Mouse (Mus musculus) embryo, embryonic 11.5 days (tissue): ENCODE results near the gene Abcb6.
A peak's percentile ranks its signal among the peaks of the same experiment; 100 is the strongest.

Experiments
- DNase-seq: peaks from one replicate; pipeline ENCODE4 v3.0.0-alpha.2; 2012; ENCODE audit warnings: low read depth, low spot score

The Abcb6 gene

GRCm38 (mm10) chr1:75145589-75145988, 34.6 kb downstream of the Abcb6 start:
- DNase-seq, result no peak

- DNase-seq, result peak; percentile 92
Observed at GRCm38 (mm10) chr1:75142301-75143261, 37.6 kb downstream of the Abcb6 start, which contains the start of the genes Cnppd1 and Retreg2. Gene Cnppd1 (minus strand): TSS chr1:75142711. Gene Retreg2 (plus strand): TSS chr1:75142778.

GRCm38 (mm10) chr1:75141486-75142190, 38.6 kb downstream of the Abcb6 start:
- DNase-seq, result no peak

- no peak for DNase-seq
Observed at GRCm38 (mm10) chr1:75140601-75141190, 39.5 kb downstream of the Abcb6 start.

GRCm38 (mm10) chr1:75138448-75138847, 41.7 kb downstream of the Abcb6 start:
- DNase-seq, result no peak

- no peak for DNase-seq
Observed at GRCm38 (mm10) chr1:75136730-75137129, 43.5 kb downstream of the Abcb6 start.

GRCm38 (mm10) chr1:75136293-75136692, 43.9 kb downstream of the Abcb6 start:
- DNase-seq, result no peak

GRCm38 (mm10) chr1:75133421-75134207, 46.6 kb downstream of the Abcb6 start, which contains the start of gene Slc23a3:
Gene Slc23a3 (minus strand): TSS chr1:75133890.
- DNase-seq, result no peak

GRCm38 (mm10) chr1:75128641-75129040, 51.6 kb downstream of the Abcb6 start:
- DNase-seq, result no peak

GRCm38 (mm10) chr1:75125418-75125817, 54.8 kb downstream of the Abcb6 start:
- DNase-seq, result no peak

GRCm38 (mm10) chr1:75124346-75125321, 55.6 kb downstream of the Abcb6 start, which contains the start of gene Nhej1:
Gene Nhej1 (minus strand): TSS chr1:75125200.
- DNase-seq, result peak; percentile 97

GRCm38 (mm10) chr1:75122211-75122610, 58.0 kb downstream of the Abcb6 start:
- DNase-seq, result no peak
